In the genomic region with DNA sequence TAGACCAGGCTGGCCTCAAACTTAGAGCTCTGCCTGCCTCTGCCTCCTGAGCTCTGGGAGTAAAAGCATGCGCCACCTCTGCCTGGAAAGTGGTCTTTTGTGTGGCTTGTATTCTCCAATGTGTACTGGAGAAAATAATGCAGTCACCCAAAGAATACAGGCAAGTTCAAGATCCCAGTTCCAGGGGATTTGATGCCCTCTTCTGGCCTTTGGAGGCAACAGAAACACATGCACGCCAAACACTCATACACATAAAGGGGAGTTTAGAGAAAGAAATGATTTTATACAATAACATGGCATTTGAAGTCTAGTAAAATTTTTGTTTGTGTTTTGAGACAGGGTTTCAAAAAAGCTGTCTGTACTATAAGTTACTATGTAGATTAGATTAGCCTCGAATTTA, we compare ENCODE assay signal across 19 mouse cellular contexts. TPM values are rescaled to one million over a fixed set of nuclear protein-coding genes. Genes with fewer than 3 reads are reported as not detected.
DNase-seq lines count a peak whose midpoint lies in the region; ATAC-seq and TF ChIP-seq lines count a peak whose summit lies in the region.
"Had no signal": no experiment of that assay in that cellular context is flagged by ENCODE, and none has a peak within 500 bp of the region (broad histone marks: within the 10 kb centered on the region; RNA-seq: fewer than 3 reads in every experiment).

No protein-coding gene starts in this region.

- no peak for ATAC-seq in megakaryocyte, adult 5-6 weeks (ENCODE audit: poor library complexity, severe bottlenecking)
- ATAC-seq: midbrain, embryonic 13.5 days had no signal

- no peak for TF ChIP-seq POLR2A in heart, adult 2 months (IDR thresholded peaks at IDR 0.05; ENCODE audit: insufficient read depth, low read depth, low read length)

- no peaks in the 10 kb centered on the region for H3K4me1 ChIP-seq in heart, adult 2 months (ENCODE audit: control insufficient read depth, insufficient read depth, low read length)
- H3K4me1 ChIP-seq: embryonic facial prominence, embryonic 12.5 days; limb, embryonic 13.5 days; lung, embryonic 15.5 days; midbrain, embryonic 13.5 days; neural tube, embryonic 13.5 days; stomach, embryonic 15.5 days had no signal

- H3K79me2 ChIP-seq in heart, adult 2 months (replicated peaks; ENCODE audit: control insufficient read depth, insufficient read depth, low read length), result no peaks in the 10 kb centered on the region

- no peak overlapping the region for H3K4me3 ChIP-seq in heart, adult 2 months
- no peak overlapping the region for H3K4me3 ChIP-seq in layer of hippocampus, adult 2 months
- H3K4me3 ChIP-seq: embryonic facial prominence, embryonic 12.5 days; limb, embryonic 13.5 days; lung, embryonic 15.5 days; midbrain, embryonic 13.5 days; neural tube, embryonic 13.5 days; stomach, embryonic 15.5 days had no signal

- no peak overlapping the region for H3K27ac ChIP-seq in heart, adult 2 months
- H3K27ac ChIP-seq in layer of hippocampus, adult 2 months, result no peak overlapping the region
- H3K27ac ChIP-seq: embryonic facial prominence, embryonic 12.5 days; limb, embryonic 13.5 days; lung, embryonic 15.5 days; midbrain, embryonic 13.5 days; neural tube, embryonic 13.5 days; stomach, embryonic 15.5 days had no signal

- H3K27me3 ChIP-seq in heart, adult 2 months (ENCODE audit: control insufficient read depth, insufficient read depth, low read length), result no peaks in the 10 kb centered on the region
- H3K27me3 ChIP-seq: embryonic facial prominence, embryonic 12.5 days; limb, embryonic 13.5 days; lung, embryonic 15.5 days; midbrain, embryonic 13.5 days; neural tube, embryonic 13.5 days; stomach, embryonic 15.5 days had no signal

- H3K9ac ChIP-seq in heart, adult 2 months (ENCODE audit: low read depth, low read length), result no peak overlapping the region
- H3K9ac ChIP-seq: embryonic facial prominence, embryonic 12.5 days; limb, embryonic 13.5 days; lung, embryonic 15.5 days; midbrain, embryonic 13.5 days; neural tube, embryonic 13.5 days; stomach, embryonic 15.5 days had no signal

- no peaks in the 10 kb centered on the region for H3K36me3 ChIP-seq in heart, adult 2 months (ENCODE audit: control insufficient read depth, insufficient read depth, low read length)

- no peak for DNase-seq in heart, adult 2 months
- no peak for DNase-seq in heart, postnatal 36 days
- DNase-seq in layer of hippocampus, adult 2 months (ENCODE audit: low spot score in 2 of 2), result no peak
- DNase-seq in layer of hippocampus, adult 11-12 months (ENCODE audit: low spot score), result no peak
- DNase-seq in 416B (ENCODE audit: low read depth) (peak; percentile 47), NIH3T3 (ENCODE audit: low read depth) (peak; percentile 43)
- DNase-seq in T-cell, adult 2 months (ENCODE audit: low spot score), result no peak
- DNase-seq: cerebellum, adult 9-11 months; thymus, postnatal 36 days had no signal

- no peak for TF ChIP-seq EP300 in heart, adult 2 months (IDR thresholded peaks at IDR 0.05; ENCODE audit: insufficient read depth, low read depth, low read length)

- intact Hi-C loops in heart, adult 2 months (cut with DNase I), result no loop called here
- intact Hi-C loops in heart, postnatal 36 days (cut with DNase I), result no loop called here

- WGBS in heart, adult 2 months, result 70% methylated on average over 3 of the region's 3 CpGs

- TF ChIP-seq CTCF in heart, adult 2 months (IDR thresholded peaks at IDR 0.05), result peak; percentile 64
- peak; percentile 61 for TF ChIP-seq CTCF in layer of hippocampus, adult 2 months (conservative IDR thresholded peaks at IDR 0.05)

RNA-seq across cellular contexts. Expression of a gene that starts 13.3 kb away (rescaled TPM):
- total RNA-seq in heart, adult 2 months (2021), result 10 to 100 TPM; 15.3 to 16.9 TPM
- 15.3 and 18.4 TPM in 2 replicates for polyA plus RNA-seq in heart, adult 2 months (2012; rRNA removed)
- 10 to 100 TPM; 17.0 to 20.5 TPM for total RNA-seq in heart, postnatal 36 days (2021)
- total RNA-seq in layer of hippocampus, adult 2 months (2021), result 10 to 100 TPM; 19.0 to 25.9 TPM
- total RNA-seq in megakaryocyte, adult 5-6 weeks (2015), result 16.4 and 18.7 TPM in 2 replicates
- 11.1 and 13.2 TPM in 2 replicates for total RNA-seq in megakaryocyte, adult 5-6 weeks (2017)

RNA-seq across cellular contexts. Expression of a gene that starts 13.4 kb away (rescaled TPM):
- 10 to 100 TPM; 21.6 to 25.3 TPM for total RNA-seq in heart, adult 2 months (2021)
- polyA plus RNA-seq in heart, adult 2 months (2012; rRNA removed), result 23.9 and 35.1 TPM in 2 replicates
- total RNA-seq in heart, postnatal 36 days (2021), result 10 to 100 TPM; 22.4 to 24.7 TPM
- total RNA-seq in layer of hippocampus, adult 2 months (2021), result 10 to 100 TPM; 22.1 to 22.2 TPM
- total RNA-seq in megakaryocyte, adult 5-6 weeks (2015), result 5.5 and 6.6 TPM in 2 replicates
- 10.1 and 13.0 TPM in 2 replicates for total RNA-seq in megakaryocyte, adult 5-6 weeks (2017)

RNA-seq across cellular contexts. Expression of a gene that starts 18.7 kb away (rescaled TPM):
- total RNA-seq in heart, adult 2 months (2021), result 1 to 10 TPM; 2.6 to 6.3 TPM
- polyA plus RNA-seq in heart, adult 2 months (2012; rRNA removed), result not detected in 2 replicates
- total RNA-seq in heart, postnatal 36 days (2021), result 1 to 10 TPM in 1 of 2 experiments, under 1 TPM in 1; 0.92 to 3.1 TPM
- not detected for total RNA-seq in layer of hippocampus, adult 2 months (2021)
- 4.0 TPM in 1 of 2 replicates, not detected in the other for total RNA-seq in megakaryocyte, adult 5-6 weeks (2015)
- total RNA-seq in megakaryocyte, adult 5-6 weeks (2017), result not detected in 2 replicates
- total RNA-seq: gastrocnemius, postnatal 4 days; left cerebral cortex, adult 18-20 months had no signal
- polyA plus RNA-seq: embryonic facial prominence, embryonic 12.5 days; large intestine, adult 2 months; limb, embryonic 13.5 days; lung, embryonic 15.5 days; midbrain, embryonic 13.5 days; neural tube, embryonic 13.5 days; stomach, embryonic 15.5 days had no signal

RNA-seq across cellular contexts. Expression of a gene that starts 33.5 kb away (rescaled TPM):
- total RNA-seq in heart, adult 2 months (2021), result 100 to 1,000 TPM; 112 to 148 TPM
- polyA plus RNA-seq in heart, adult 2 months (2012; rRNA removed), result 108 and 180 TPM in 2 replicates
- 100 to 1,000 TPM in 1 of 2 experiments, 10 to 100 TPM in 1; 96.9 to 120 TPM for total RNA-seq in heart, postnatal 36 days (2021)
- 10 to 100 TPM; 21.5 to 22.2 TPM for total RNA-seq in layer of hippocampus, adult 2 months (2021)
- 3.3 and 3.8 TPM in 2 replicates for total RNA-seq in megakaryocyte, adult 5-6 weeks (2015)
- 1.3 and 1.8 TPM in 2 replicates for total RNA-seq in megakaryocyte, adult 5-6 weeks (2017)

RNA-seq across cellular contexts. Expression of a gene that starts 59.2 kb away (rescaled TPM):
- total RNA-seq in heart, adult 2 months (2021), result 1 to 10 TPM; 4.6 to 6.0 TPM
- polyA plus RNA-seq in heart, adult 2 months (2012; rRNA removed), result 7.6 and 14.7 TPM in 2 replicates
- 1 to 10 TPM; 4.5 to 5.5 TPM for total RNA-seq in heart, postnatal 36 days (2021)
- total RNA-seq in layer of hippocampus, adult 2 months (2021), result 10 to 100 TPM in 1 of 2 experiments, 1 to 10 TPM in 1; 8.7 to 10.9 TPM
- total RNA-seq in megakaryocyte, adult 5-6 weeks (2015), result 0.04 TPM in 1 of 2 replicates, not detected in the other
- not detected in 2 replicates for total RNA-seq in megakaryocyte, adult 5-6 weeks (2017)

Comparison
In these comparisons a context has a peak if more than half of its experiments do, and no peak if none do; other contexts are left out.
1. DNase-seq: peak in 416B (single experiment) and NIH3T3 (single experiment); none in heart, adult 2 months (0 of 2), heart, postnatal 36 days (0 of 2), layer of hippocampus, adult 2 months (0 of 2), layer of hippocampus, adult 11-12 months (single experiment) and T-cell, adult 2 months (single experiment).